Mouse (Mus musculus) kidney, embryonic 16.5 days (tissue): Measurements from ENCODE around the gene Vps9d1. TPM values are rescaled to one million over a fixed set of nuclear protein-coding genes. Genes with fewer than 3 reads are reported as not detected.
A peak's percentile ranks its signal among the peaks of the same experiment; 100 is the strongest.

ENCODE experiments used
- ATAC-seq: fragments of 200-750 bp; cut with Nextera tagmentation; 2 replicates; pipeline ENCODE4 v1.8.0; 2017; ENCODE audit warnings: moderate TSS enrichment; ENCODE audit not compliant: low FRiP score, low TSS enrichment
- H3K27ac ChIP-seq: fragments of 300-500 bp; sonication (generic); 2 replicates; pipeline ENCODE4 v1.5.1; 2014; ENCODE audit warnings: low read length
- H3K27me3 ChIP-seq: fragments of 300-500 bp; sonication (generic); 2 replicates; pipeline ENCODE4 v1.6.1; 2014; ENCODE audit warnings: low read length, control low read depth, mixed read lengths; ENCODE audit not compliant: insufficient read depth
- H3K36me3 ChIP-seq: fragments of 300-500 bp; sonication (generic); 2 replicates; pipeline ENCODE4 v1.6.1; 2014; ENCODE audit warnings: low read length, control low read depth, mixed read lengths; ENCODE audit not compliant: insufficient read depth
- H3K4me1 ChIP-seq: fragments of 300-500 bp; sonication (generic); 2 replicates; pipeline ENCODE4 v1.6.1; 2014; ENCODE audit warnings: low read length, control low read depth, mixed read lengths; ENCODE audit not compliant: insufficient read depth
- H3K4me2 ChIP-seq: fragments of 300-500 bp; sonication (generic); replicated peaks from 2 replicates; pipeline ENCODE4 v1.6.1; 2014; ENCODE audit warnings: low read depth, low read length
- H3K4me3 ChIP-seq: fragments of 300-500 bp; sonication (generic); 2 replicates; pipeline ENCODE4 v1.5.1; 2014; ENCODE audit warnings: mild to moderate bottlenecking, low read length
- H3K9ac ChIP-seq: fragments of 300-500 bp; sonication (generic); replicated peaks from 2 replicates; pipeline ENCODE4 v1.6.1; 2014; ENCODE audit warnings: low read length
- H3K9me3 ChIP-seq: fragments of 300-500 bp; sonication (generic); 2 replicates; pipeline ENCODE4 v1.6.1; 2016; ENCODE audit warnings: low read length, control low read depth
- WGBS: fragments of 180-500 bp; shearing (Covaris S2); extraction: QIAGEN DNeasy Blood & Tissue Kit; methylation state at CpG from one replicate; pipeline ENCODE4 v1.1.7; 2014; 5-methylcytosine and 5-hydroxymethylcytosine counted together
- polyA plus RNA-seq: library from polyadenylated mRNA; unstranded; fragments of >200 nt; fragmentation: Nextera tagmentation; extraction: Ambion mirVana; gene quantifications from 2 replicates; pipeline ENCODE4 v1.2.1, GENCODE M21; 2015

Gene Vps9d1
- polyA plus RNA-seq, 1 experiment from 2014 or later: 25.8 TPM

GRCm38 (mm10) chr8:123257114-123257513 is 3.0 kb upstream of the Vps9d1 start:
- no peak overlapping the region for H3K9ac ChIP-seq
- peaks cover 43% of the 10 kb centered on the region for H3K36me3 ChIP-seq

GRCm38 (mm10) chr8:123255170-123255569 is 1.0 kb upstream of the Vps9d1 start:
- no peak for ATAC-seq
- H3K36me3 ChIP-seq: peaks cover 37% of the 10 kb centered on the region

More at GRCm38 (mm10) chr8:123257114-123257513, 3.0 kb upstream of the Vps9d1 start:
- H3K4me1 ChIP-seq: peaks cover 22% of the 10 kb centered on the region
- H3K4me2 ChIP-seq: no peak overlapping the region
- no peak overlapping the region for H3K27ac ChIP-seq
- no peak for ATAC-seq
- WGBS: 88% methylated on average over 3 of the region's 3 CpGs
- H3K4me3 ChIP-seq: no peak overlapping the region
- no peaks in the 10 kb centered on the region for H3K27me3 ChIP-seq
- H3K9me3 ChIP-seq: no peaks in the 10 kb centered on the region

GRCm38 (mm10) chr8:123253451-123254098 is 573 bp downstream of the Vps9d1 start:
- H3K4me3 ChIP-seq: peak overlapping the region; percentile 97
- peak; percentile 46; the same call in 1 of the 2 replicates for ATAC-seq
- H3K27me3 ChIP-seq: no peaks in the 10 kb centered on the region
- peak overlapping the region; percentile 86 for H3K4me2 ChIP-seq
- 1% methylated on average over 36 of the region's 40 CpGs for WGBS
- H3K9me3 ChIP-seq: no peaks in the 10 kb centered on the region
- peaks cover 22% of the 10 kb centered on the region for H3K4me1 ChIP-seq
- peak overlapping the region; percentile 97 for H3K9ac ChIP-seq
- H3K27ac ChIP-seq: peak overlapping the region; percentile 68; the same call in 1 of the 2 replicates
- H3K36me3 ChIP-seq: peaks cover 30% of the 10 kb centered on the region

More at GRCm38 (mm10) chr8:123255170-123255569, 1.0 kb upstream of the Vps9d1 start:
- Histone ChIP-seq H3K27me3 (no peaks in the 10 kb centered on the region), H3K9me3 (no peaks in the 10 kb centered on the region), H3K4me3 (peak overlapping the region; percentile 97), H3K9ac (peak overlapping the region; percentile 97), H3K27ac (no peak overlapping the region), H3K4me2 (peak overlapping the region; percentile 86), H3K4me1 (peaks cover 22% of the 10 kb centered on the region)
- 62% methylated on average over 6 of the region's 6 CpGs for WGBS

GRCm38 (mm10) chr8:123252925-123253324 is 1.2 kb downstream of the Vps9d1 start:
- Histone ChIP-seq H3K4me1 (peaks cover 22% of the 10 kb centered on the region), H3K27me3 (no peaks in the 10 kb centered on the region), H3K9me3 (no peaks in the 10 kb centered on the region), H3K4me2 (peak overlapping the region; percentile 86), H3K4me3 (peak overlapping the region; percentile 97), H3K27ac (no peak overlapping the region), H3K9ac (peak overlapping the region; percentile 97), H3K36me3 (peaks cover 32% of the 10 kb centered on the region)
- WGBS: 43% methylated on average over 4 of the region's 4 CpGs
- no peak for ATAC-seq

GRCm38 (mm10) chr8:123250940-123251339 is 3.2 kb downstream of the Vps9d1 start:
- Histone ChIP-seq H3K9me3 (no peaks in the 10 kb centered on the region), H3K4me2 (no peak overlapping the region), H3K27ac (no peak overlapping the region), H3K27me3 (no peaks in the 10 kb centered on the region), H3K4me3 (no peak overlapping the region), H3K36me3 (peaks cover 29% of the 10 kb centered on the region), H3K4me1 (peaks cover 20% of the 10 kb centered on the region), H3K9ac (no peak overlapping the region)
- no peak for ATAC-seq
- 98% methylated on average over 5 of the region's 5 CpGs for WGBS

GRCm38 (mm10) chr8:123248596-123248995 is 5.6 kb downstream of the Vps9d1 start:
- H3K4me2 ChIP-seq: no peak overlapping the region
- no peaks in the 10 kb centered on the region for H3K27me3 ChIP-seq
- H3K4me3 ChIP-seq: no peak overlapping the region
- H3K4me1 ChIP-seq: peaks cover 10% of the 10 kb centered on the region
- H3K9me3 ChIP-seq: no peaks in the 10 kb centered on the region
- no peak for ATAC-seq
- WGBS: 91% methylated on average over 8 of the region's 8 CpGs
- H3K9ac ChIP-seq: no peak overlapping the region
- H3K36me3 ChIP-seq: peaks cover 46% of the 10 kb centered on the region
- H3K27ac ChIP-seq: no peak overlapping the region

GRCm38 (mm10) chr8:123247748-123248147 is 6.4 kb downstream of the Vps9d1 start:
- peaks cover 49% of the 10 kb centered on the region for H3K36me3 ChIP-seq
- no peaks in the 10 kb centered on the region for H3K9me3 ChIP-seq
- no peaks in the 10 kb centered on the region for H3K27me3 ChIP-seq
- H3K4me2 ChIP-seq: no peak overlapping the region
- H3K4me3 ChIP-seq: no peak overlapping the region
- WGBS: 93% methylated on average over 6 of the region's 6 CpGs
- no peak for ATAC-seq
- H3K27ac ChIP-seq: no peak overlapping the region
- H3K4me1 ChIP-seq: peaks cover 3% of the 10 kb centered on the region
- H3K9ac ChIP-seq: no peak overlapping the region

- Histone ChIP-seq H3K9ac (no peak overlapping the region), H3K27ac (no peak overlapping the region), H3K4me2 (no peak overlapping the region), H3K27me3 (no peaks in the 10 kb centered on the region), H3K4me3 (no peak overlapping the region), H3K9me3 (no peaks in the 10 kb centered on the region), H3K36me3 (peaks cover 48% of the 10 kb centered on the region), H3K4me1 (no peaks in the 10 kb centered on the region)
- ATAC-seq: no peak
- 90% methylated on average over 12 of the region's 12 CpGs for WGBS
Measured at GRCm38 (mm10) chr8:123245543-123245942, 8.6 kb downstream of the Vps9d1 start.

- H3K4me2 ChIP-seq: no peak overlapping the region
- no peak overlapping the region for H3K9ac ChIP-seq
- H3K36me3 ChIP-seq: peaks cover 46% of the 10 kb centered on the region
- no peak overlapping the region for H3K27ac ChIP-seq
- no peaks in the 10 kb centered on the region for H3K27me3 ChIP-seq
- ATAC-seq: no peak
- WGBS: 87% methylated on average over 4 of the region's 4 CpGs
- H3K4me1 ChIP-seq: no peaks in the 10 kb centered on the region
- H3K4me3 ChIP-seq: no peak overlapping the region
- H3K9me3 ChIP-seq: no peaks in the 10 kb centered on the region
Measured at GRCm38 (mm10) chr8:123244382-123244781, 9.8 kb downstream of the Vps9d1 start.

- H3K4me1 ChIP-seq: no peaks in the 10 kb centered on the region
- WGBS: 72% methylated on average over 11 of the region's 11 CpGs
- peaks cover 33% of the 10 kb centered on the region for H3K36me3 ChIP-seq
- H3K27ac ChIP-seq: no peak overlapping the region
- no peaks in the 10 kb centered on the region for H3K27me3 ChIP-seq
- H3K9me3 ChIP-seq: no peaks in the 10 kb centered on the region
- ATAC-seq: 0 out of 2 replicates have a peak, but pooled peaks have one; percentile 24
- H3K9ac ChIP-seq: no peak overlapping the region
- H3K4me3 ChIP-seq: no peak overlapping the region
- H3K4me2 ChIP-seq: no peak overlapping the region
Measured at GRCm38 (mm10) chr8:123243053-123243452, 11.1 kb downstream of the Vps9d1 start.
